Mouse (Mus musculus): Measurements from ENCODE around the gene Nfatc2ip.

Gene Nfatc2ip

GRCm38 (mm10) chr7:126355847-126356597, 40.5 kb downstream of the Nfatc2ip start:
- in situ Hi-C loops (cut with MboI, MseI), result loop anchor here (10.0 kb wide), 1 partner anchor 751 kb away; the partner anchor contains the start of gene Il21r

DNA sequence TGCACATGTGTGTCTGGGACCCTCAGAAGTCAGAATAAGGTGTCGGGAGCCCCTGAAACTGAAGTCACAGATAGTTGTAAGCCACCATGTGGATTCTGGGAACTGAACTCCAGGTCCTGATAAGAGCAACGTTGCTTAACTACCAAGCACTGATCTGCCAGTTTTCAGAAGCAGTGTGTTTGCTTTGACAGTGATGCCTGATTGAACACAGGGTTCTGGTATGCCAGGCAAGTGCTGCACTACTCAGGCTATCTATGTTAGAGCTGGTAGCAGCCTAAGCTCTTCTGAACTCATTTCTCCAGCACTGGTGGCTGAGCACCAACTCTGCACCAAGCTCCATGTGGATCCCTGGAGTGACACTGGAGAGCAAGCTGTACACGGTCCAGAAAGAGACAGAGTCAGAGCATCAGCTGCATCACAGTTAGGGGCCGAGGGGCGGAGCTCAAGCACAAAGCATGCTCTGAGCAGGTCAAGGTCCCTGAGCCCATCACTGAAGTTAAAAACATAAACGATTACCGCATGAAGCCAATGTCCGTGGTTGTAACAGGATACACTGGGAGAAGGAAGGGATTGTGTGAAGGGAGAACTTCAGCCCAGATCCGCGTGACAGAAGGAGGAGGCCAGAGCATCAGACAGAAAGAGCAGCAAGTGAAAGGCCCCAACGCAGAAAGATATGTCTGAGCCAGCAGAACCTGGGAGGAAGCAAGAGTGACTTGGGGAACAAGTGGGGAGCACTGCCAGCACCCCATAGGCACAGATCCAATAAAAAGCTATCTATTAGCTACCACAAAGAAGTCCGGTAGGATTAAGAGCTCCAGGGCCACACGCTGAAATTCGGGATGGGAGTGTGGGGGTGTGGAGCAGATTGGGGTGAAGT, 41.6 kb downstream of the Nfatc2ip start:
- in situ Hi-C loops (cut with MboI, MseI), result loop anchor here (10.0 kb wide), 1 partner anchor 750 kb away; the partner anchor contains the start of gene Il21r

GRCm38 (mm10) chr7:126353994-126354365, 42.6 kb downstream of the Nfatc2ip start:
- in situ Hi-C loops (cut with MboI, MseI), result loop anchor here (10.0 kb wide), 1 partner anchor 749 kb away; the partner anchor contains the start of gene Il21r

DNA sequence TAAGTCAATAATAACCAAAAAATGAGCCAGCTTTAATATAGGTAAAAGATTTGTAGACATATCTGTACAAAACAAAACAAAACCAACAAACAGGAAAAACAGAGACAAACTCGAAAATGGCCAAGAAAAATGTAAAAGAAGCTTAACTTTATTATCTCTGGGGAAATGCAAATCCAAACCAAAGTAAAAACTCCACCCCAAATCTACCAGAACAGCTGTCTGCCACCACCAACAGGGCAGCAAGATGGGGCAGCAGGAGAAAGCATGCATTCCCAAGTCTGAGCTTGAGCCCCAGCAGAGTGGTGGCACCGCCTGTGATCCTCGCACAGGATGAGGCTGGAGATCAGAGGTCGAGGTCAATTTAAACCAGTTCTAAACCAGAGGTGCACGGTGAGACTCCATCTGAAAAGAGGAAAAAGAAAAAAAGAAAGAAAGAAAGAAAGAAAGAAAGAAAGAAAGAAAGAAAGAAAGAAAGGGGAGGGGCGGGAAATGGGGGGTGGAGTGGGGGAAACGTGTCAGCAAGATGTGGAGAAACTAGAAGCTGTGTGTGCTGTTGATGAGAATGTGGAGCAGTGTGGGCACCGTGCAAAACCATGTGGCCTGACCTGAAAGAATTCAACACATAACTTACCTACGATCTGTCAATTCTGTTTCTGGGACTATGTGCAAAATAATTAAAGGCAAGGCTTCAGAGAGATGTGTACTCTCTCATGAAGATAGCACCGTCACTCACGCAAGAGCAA, 43.1 kb downstream of the Nfatc2ip start:
- in situ Hi-C loops (cut with MboI, MseI), result loop anchor here (10.0 kb wide), 1 partner anchor 749 kb away; the partner anchor contains the start of gene Il21r

GRCm38 (mm10) chr7:126351419-126351951, 45.1 kb downstream of the Nfatc2ip start:
- in situ Hi-C loops (cut with MboI, MseI), result loop anchor here (10.0 kb wide), 1 partner anchor 747 kb away; the partner anchor contains the start of gene Il21r

GRCm38 (mm10) chr7:126350748-126351418, 45.7 kb downstream of the Nfatc2ip start:
- in situ Hi-C loops (cut with MboI, MseI), result loop anchor here (10.0 kb wide), 1 partner anchor 746 kb away; the partner anchor contains the start of gene Il21r

DNA sequence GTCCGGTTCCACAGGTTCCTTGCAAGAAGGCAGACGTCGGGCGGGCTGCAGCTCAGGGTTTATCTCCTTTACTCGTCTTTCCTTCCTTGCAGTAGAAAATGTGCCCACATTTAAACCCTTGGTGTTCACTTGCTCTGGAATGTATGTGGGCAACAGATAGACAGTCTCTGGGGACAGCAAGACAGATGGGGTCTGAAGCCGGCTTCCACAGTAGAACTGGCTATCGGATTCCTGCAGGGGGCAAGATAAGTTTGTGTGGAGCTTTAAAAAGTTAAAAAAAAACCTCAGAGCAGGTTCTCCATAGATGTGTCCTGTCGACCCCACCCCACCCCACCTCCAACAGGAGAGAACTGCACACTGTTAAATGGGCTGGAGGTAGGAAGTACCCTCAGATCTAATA, 48.2 kb downstream of the Nfatc2ip start:
- in situ Hi-C loops (cut with MboI, MseI), result no loop called here

GRCm38 (mm10) chr7:126347098-126347497, 49.4 kb downstream of the Nfatc2ip start:
- in situ Hi-C loops (cut with MboI, MseI), result no loop called here

DNA sequence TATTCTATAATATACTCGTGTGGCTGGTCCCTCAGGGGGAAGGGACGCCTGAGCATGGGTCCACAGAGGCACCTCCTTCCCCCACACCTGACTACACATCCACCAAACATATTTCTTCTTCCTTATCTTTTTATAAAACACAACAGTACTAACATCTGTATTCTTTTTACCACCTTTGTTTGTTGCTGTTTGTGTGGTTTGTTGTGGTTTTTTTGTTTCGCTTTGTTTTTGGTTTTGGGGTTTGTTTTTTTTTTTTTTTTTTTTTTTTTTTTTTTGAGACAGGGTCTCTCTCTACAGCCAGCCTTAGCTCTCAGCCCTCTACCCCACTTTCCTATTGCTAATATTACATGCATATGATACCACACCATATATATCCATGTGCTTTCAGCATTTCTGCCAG, 50.6 kb downstream of the Nfatc2ip start:
- in situ Hi-C loops (cut with MboI, MseI), result no loop called here

- in situ Hi-C loops (cut with MboI, MseI), result no loop called here
Measured at GRCm38 (mm10) chr7:126345557-126345956, 51.0 kb downstream of the Nfatc2ip start.

- in situ Hi-C loops (cut with MboI, MseI), result no loop called here
Measured at GRCm38 (mm10) chr7:126340896-126341295, 55.6 kb downstream of the Nfatc2ip start.

- in situ Hi-C loops (cut with MboI, MseI), result no loop called here
Measured at GRCm38 (mm10) chr7:126340206-126340618, 56.3 kb downstream of the Nfatc2ip start.

- in situ Hi-C loops (cut with MboI, MseI), result no loop called here
Measured at GRCm38 (mm10) chr7:126339521-126339971, 57.0 kb downstream of the Nfatc2ip start.

- in situ Hi-C loops (cut with MboI, MseI), result no loop called here
Measured at GRCm38 (mm10) chr7:126338906-126339305, 57.6 kb downstream of the Nfatc2ip start.

DNA sequence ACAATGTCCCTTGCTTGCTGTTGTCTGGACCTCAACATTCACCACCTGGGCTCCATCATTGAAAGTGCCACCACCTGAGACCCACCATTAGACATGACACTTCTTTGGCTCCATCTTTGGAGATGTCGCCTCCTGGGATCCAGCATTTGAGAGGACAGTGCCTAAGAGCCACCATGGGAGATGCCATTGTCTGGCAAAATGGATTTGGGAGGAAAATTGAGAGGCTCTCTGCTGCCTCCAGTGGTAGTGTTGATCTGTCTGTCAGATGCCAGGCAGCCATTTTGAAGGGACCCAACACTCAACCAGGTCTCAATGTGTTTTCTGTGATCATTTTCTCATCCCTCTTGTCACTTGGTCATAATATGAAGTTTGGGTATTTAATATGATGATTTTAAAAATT, 61.0 kb downstream of the Nfatc2ip start:
- in situ Hi-C loops (cut with MboI, MseI), result no loop called here
